Mouse (Mus musculus) spleen, adult 2 months (tissue): ENCODE results near the gene Dcaf11. TPM values are rescaled to one million over a fixed set of nuclear protein-coding genes. Genes with fewer than 3 reads are reported as not detected.

Experiments
- DNase-seq, 2 experiments: peaks; one replicate each; pipeline versions ENCODE4 v3.0.0 to v3.0.0-alpha.2; 2012 to 2021; ENCODE audit warnings: low spot score in 2 of 2, low read depth in 1 of 2
- H3K27ac ChIP-seq: fragments of 200-500 bp; 2 replicates; pipeline ENCODE4 v1.5.1; 2012; ENCODE audit warnings: low read length, inconsistent platforms; ENCODE audit not compliant: insufficient read depth
- H3K27me3 ChIP-seq: fragments of 200-500 bp; 2 replicates; pipeline ENCODE4 v1.6.1; 2012; ENCODE audit warnings: mild to moderate bottlenecking, moderate library complexity, low read length, inconsistent platforms; ENCODE audit not compliant: control insufficient read depth, insufficient read depth
- H3K36me3 ChIP-seq: fragments of 200-500 bp; 2 replicates; pipeline ENCODE4 v1.6.1; 2012; ENCODE audit warnings: mild to moderate bottlenecking, low read length, inconsistent platforms; ENCODE audit not compliant: control insufficient read depth, insufficient read depth
- H3K4me1 ChIP-seq: fragments of 200-500 bp; 2 replicates; pipeline ENCODE4 v1.6.1; 2011; ENCODE audit warnings: inconsistent platforms; ENCODE audit not compliant: control insufficient read depth, insufficient read depth, insufficient read length
- H3K4me3 ChIP-seq: fragments of 200-500 bp; 2 replicates; pipeline ENCODE4 v1.5.1; 2011; ENCODE audit warnings: mild to moderate bottlenecking, inconsistent platforms; ENCODE audit not compliant: insufficient read depth, insufficient read length; ENCODE audit errors: extremely low read depth
- CTCF ChIP-seq: fragments of 200-500 bp; IDR thresholded peaks from 2 replicates; pipeline ENCODE4 v1.5.1; 2011; ENCODE audit warnings: mild to moderate bottlenecking, inconsistent platforms; ENCODE audit not compliant: insufficient read depth, insufficient read length, insufficient replicate concordance; ENCODE audit errors: extremely low read depth
- POLR2A ChIP-seq: fragments of 200-500 bp; IDR thresholded peaks from 2 replicates; pipeline ENCODE4 v1.6.1; 2011; ENCODE audit warnings: low read depth, low read length, inconsistent platforms
- WGBS: fragments of 180-500 bp; shearing (Covaris S2); methylation state at CpG from one replicate; pipeline ENCODE4 v1.1.7; 2018; 5-methylcytosine and 5-hydroxymethylcytosine counted together
- polyA plus RNA-seq: library from polyadenylated mRNA; depleted of rRNA; stranded (reverse); fragments of >200 nt; gene quantifications from 2 replicates; pipeline ENCODE4 v1.2.3, GENCODE M21; 2012

Dcaf11 gene
- polyA plus RNA-seq, 1 experiment = 73.4 TPM

DNA sequence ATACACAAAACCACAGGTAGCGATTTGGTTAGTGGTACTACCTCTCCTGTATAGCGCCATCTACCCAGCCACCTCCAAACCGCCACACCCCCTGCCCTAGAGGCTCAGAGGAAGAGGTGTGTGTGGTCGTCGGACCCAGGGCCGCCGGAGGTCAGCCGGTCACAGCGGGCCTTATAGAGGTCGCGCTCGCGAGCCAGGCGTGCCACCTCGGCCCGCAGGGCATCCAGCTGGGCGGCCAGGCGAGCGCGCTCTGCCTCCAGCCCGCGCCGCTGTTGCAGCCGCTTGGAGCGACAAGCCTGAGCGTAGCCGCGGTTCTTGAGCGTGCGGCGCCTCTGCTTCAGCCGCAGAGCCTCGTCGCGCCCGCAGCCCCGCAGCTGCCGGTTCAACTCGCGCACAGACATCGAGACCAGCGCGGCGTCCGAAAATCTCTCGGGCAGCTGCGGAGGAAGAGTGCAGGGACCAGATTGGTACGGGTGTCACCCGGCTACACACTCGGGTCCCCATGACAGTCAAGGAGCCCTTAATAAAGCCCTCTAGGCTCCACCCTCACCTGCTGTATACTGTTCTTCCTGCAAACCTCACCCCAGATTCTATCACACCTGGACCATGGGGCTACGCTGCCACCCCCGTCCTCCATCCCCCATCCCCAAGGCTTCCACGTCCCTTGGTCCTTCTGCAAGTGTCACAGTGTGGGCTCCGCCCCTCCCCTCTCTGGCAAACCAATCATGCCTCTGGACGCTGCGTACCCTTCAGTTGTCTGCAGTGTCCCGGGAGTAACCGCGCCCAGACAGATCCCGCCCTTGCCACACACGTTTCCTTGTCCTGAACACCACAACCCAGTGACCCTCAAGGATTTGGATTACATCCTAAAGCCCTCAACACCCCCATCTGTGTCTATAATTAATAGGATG, 39.1 kb upstream of the Dcaf11 start:
- H3K36me3 ChIP-seq = no peaks in the 10 kb centered on the region
- H3K4me3 ChIP-seq = peak overlapping the region; percentile 45
- H3K27me3 ChIP-seq = peaks cover 8% of the 10 kb centered on the region
- no peak for DNase-seq
- WGBS = 4% methylated on average over 61 of the region's 61 CpGs
- no peak overlapping the region for H3K27ac ChIP-seq
- peaks cover 4% of the 10 kb centered on the region for H3K4me1 ChIP-seq
- no peak for TF ChIP-seq POLR2A
- TF ChIP-seq CTCF = no peak

DNA sequence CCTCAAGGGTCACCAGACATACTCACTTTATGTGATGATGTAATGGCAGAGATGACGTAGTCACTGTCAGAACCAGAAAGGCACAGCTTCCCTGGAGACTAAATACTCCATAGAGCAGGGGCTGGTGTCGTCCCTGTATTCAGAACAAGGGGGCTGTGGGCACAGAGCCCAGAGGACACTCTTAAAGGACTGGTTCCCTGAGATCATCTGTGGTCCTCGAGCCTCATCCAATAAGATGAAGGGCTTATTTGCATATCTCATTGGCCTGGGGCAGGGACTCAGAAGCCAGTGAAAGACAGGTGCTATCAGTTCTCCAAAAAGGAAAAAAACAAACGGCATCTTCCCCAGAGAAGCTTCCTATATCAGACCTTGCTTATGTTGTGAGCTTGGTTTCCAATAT, 35.7 kb upstream of the Dcaf11 start:
- Histone ChIP-seq H3K4me3 (no peak overlapping the region), H3K36me3 (no peaks in the 10 kb centered on the region), H3K27ac (no peak overlapping the region), H3K27me3 (peaks cover 8% of the 10 kb centered on the region), H3K4me1 (peaks cover 4% of the 10 kb centered on the region)
- no peak for DNase-seq
- WGBS = 58% methylated on average over 4 of the region's 4 CpGs
- TF ChIP-seq POLR2A = no peak
- TF ChIP-seq CTCF = no peak

DNA sequence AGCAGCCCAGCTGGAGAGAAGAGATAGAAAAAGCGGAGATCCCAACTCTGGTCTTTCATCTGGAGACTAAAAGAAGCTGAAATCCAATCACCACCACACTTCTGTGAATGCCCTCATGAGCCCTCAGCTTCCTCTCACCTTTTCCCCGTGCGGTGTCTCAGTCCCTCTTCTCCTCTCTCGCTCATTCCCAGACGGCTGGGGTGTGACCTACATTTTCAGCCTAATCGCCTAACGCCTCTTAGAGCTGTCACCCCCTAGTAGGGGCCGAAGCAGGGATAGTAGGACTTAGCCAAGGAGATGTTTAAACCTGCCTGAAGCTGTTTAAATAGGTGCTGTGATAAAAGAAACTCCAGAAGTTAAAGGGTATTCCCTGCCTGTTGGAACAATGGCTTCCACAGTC, 35.0 kb upstream of the Dcaf11 start, which contains the start of gene Nrl:
Gene Nrl, minus strand, starts transcription at position 197 of the 400 bp plus-strand sequence.
- H3K4me3 ChIP-seq = no peak within 1 kb of the TSS
- 50% methylated on average over 8 of the region's 8 CpGs for WGBS
- TF ChIP-seq POLR2A (no peak), CTCF (no peak)
- DNase-seq = no peak
- H3K4me1 ChIP-seq = peaks cover 4% of the 10 kb centered on the region
- peaks cover 10% of the 10 kb centered on the region; the same call in 1 of the 2 replicates for H3K27me3 ChIP-seq
- no peaks in the 10 kb centered on the region for H3K36me3 ChIP-seq
- H3K27ac ChIP-seq = no peak within 1 kb of the TSS

DNA sequence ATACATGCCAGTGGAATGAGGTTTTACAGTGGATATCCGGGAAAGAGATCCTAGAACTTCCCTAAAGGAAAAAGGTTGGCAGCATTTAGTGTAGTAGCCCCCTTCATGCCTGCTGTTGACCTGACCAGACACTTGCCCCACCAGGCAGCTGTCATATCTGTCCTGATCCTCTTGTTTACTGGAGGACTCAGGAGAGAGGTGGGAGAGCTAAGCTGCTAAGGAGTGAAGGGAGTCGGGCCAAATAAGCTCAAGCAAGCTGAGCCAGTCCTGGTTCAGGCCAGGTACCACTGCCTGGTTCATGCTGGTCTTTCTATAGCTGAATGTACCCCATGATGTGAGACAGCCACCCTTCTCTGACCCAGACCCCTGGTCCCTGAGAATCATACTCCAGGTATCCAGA, 33.1 kb upstream of the Dcaf11 start:
- H3K4me1 ChIP-seq = no peaks in the 10 kb centered on the region
- no peak for DNase-seq
- H3K4me3 ChIP-seq = no peak overlapping the region
- peaks cover 5% of the 10 kb centered on the region; the same call in 1 of the 2 replicates for H3K27me3 ChIP-seq
- WGBS = 83% methylated on average over 2 of the region's 2 CpGs
- H3K36me3 ChIP-seq = no peaks in the 10 kb centered on the region
- TF ChIP-seq POLR2A = no peak
- no peak for TF ChIP-seq CTCF
- no peak overlapping the region for H3K27ac ChIP-seq

DNA sequence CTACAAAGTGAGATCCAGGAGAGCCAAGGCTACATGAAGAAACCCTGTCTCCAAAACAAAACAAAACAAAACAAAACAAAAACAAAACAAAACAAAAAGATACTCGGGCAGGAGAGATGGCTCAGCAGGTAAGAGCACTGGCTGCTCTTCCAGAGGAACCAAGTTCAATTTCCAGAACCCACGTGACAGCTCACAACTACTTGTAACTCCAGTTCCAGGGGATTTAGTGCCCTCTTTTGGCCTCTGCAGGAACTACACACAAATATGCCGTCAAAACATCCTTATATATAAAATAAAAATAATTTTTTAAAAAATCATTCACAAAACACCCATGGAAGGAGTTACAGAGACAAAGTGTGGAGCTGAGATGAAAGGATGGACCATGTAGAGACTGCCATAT, 31.9 kb upstream of the Dcaf11 start:
- Histone ChIP-seq H3K4me3 (no peak overlapping the region), H3K36me3 (no peaks in the 10 kb centered on the region), H3K4me1 (no peaks in the 10 kb centered on the region), H3K27ac (no peak overlapping the region), H3K27me3 (0 out of 2 replicates have a peak, but pooled peaks cover 1% of the 10 kb centered on the region)
- peak in 1 of 2 experiments; percentile 46 for DNase-seq
- TF ChIP-seq POLR2A = no peak
- TF ChIP-seq CTCF = peak; percentile 12; the same call in 1 of the 2 replicates
- WGBS = 13% methylated on average over 3 of the region's 3 CpGs

DNA sequence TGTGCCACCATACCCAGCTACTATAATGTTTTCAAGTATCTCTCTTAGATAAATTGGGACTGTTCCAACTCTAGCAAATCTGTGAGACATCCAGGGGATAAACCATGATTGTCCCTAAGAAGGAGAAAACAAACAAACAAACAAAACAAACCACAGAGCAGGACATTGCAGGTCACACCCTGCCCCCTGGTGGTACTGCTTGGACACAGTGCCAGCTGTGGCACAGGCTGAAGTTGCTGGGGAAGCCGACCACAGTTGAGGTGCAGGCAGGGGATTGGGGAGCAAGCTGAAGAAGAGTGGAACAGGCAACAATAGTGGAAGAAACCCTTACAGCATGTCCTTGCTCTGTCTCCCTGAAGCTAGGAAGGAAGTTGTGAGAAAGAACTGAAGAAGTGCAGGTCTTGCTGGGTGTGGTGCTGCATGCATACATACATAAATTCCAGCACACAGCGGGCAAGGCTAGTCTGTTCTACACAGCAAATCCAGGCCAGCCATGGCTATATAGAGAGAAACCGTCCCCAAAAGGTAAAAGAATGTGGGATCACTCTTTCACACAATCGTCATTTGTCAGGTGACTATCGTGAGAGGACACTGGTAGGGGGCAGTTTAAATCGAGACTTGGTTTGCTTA, 23.6 kb upstream of the Dcaf11 start:
- 65% methylated on average over 6 of the region's 6 CpGs for WGBS
- DNase-seq = peak in 1 of 2 experiments; percentile 27

More for the DNA sequence above, 23.6 kb upstream of the Dcaf11 start:
- Histone ChIP-seq H3K36me3 (no peaks in the 10 kb centered on the region), H3K27ac (no peak overlapping the region), H3K27me3 (no peaks in the 10 kb centered on the region), H3K4me1 (peaks cover 8% of the 10 kb centered on the region; the same call in 1 of the 2 replicates), H3K4me3 (no peak overlapping the region)
- TF ChIP-seq POLR2A (no peak), CTCF (peak; percentile 55; the same call in 1 of the 2 replicates)
